Mouse (Mus musculus) left cerebral cortex, postnatal 25 days (tissue): ENCODE results near the gene Agpat4. TPM values are rescaled to one million over a fixed set of nuclear protein-coding genes. Genes with fewer than 3 reads are reported as not detected.

ENCODE experiments used
- DNase-seq, 2 experiments: peaks; one replicate each; pipeline ENCODE4 v3.0.0; 2022; ENCODE audit warnings: low spot score in 2 of 2, mixed read lengths in 1 of 2
- intact Hi-C: fragments of 180-260 bp; cut with DNase I; formaldehyde crosslinking; loops from one replicate; pipeline ENCODE4 v1.15.1; 2025
- total RNA-seq, 2 experiments: library from RNA; stranded (reverse); gene quantifications; 2 replicates each; pipeline ENCODE4 v1.2.3; 2021

Agpat4 gene
- total RNA-seq, 2 experiments from 2014 or later: 60.5 to 65.6 TPM

- DNase-seq: no peak
- intact Hi-C loops: no loop called here
Observed at GRCm38 (mm10) chr17:12261376-12261775, 142.9 kb downstream of the Agpat4 start.

DNA sequence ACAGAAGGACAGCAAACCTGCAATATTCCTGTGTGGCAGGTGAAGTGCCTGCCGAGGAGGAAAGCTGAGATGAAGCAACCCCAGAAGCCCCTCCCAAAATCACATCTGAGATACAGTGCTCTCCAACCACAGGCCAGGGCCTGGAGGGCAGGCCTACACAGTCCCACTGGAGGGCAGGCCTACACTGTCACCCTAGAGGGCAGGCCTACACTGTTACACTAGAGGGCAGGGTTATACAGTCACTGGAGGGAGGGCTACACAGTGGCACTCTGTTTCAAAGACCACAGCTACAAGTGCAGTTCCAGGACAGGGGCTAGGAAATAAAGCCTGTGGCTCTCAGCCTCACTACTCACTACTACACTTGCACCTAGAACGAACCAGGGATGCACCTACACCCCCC is 143.4 kb downstream of the Agpat4 start:
- intact Hi-C loops: no loop called here
- DNase-seq: no peak

GRCm38 (mm10) chr17:12262851-12263250 is 144.3 kb downstream of the Agpat4 start:
- intact Hi-C loops: no loop called here
- no peak for DNase-seq

DNA sequence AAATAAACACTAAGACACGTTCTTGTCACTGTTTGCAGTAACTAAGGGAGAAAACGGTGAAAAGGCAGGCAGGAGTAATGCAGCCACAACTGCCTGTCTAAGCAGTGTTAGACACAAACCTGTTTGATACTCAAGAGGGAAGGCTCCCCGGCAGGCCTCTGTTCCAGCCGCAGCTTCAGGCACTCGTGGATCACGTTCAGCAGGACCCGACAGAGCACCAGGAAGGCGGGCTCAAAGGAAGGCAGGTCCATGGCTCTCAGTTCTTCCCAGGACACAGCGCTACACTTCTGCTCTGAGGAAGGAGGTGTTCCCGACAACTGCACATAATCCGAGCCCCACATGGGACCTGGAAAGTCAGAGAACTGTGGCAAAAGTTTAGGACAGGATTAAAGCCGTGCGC is 145.3 kb downstream of the Agpat4 start:
- intact Hi-C loops: no loop called here
- no peak for DNase-seq

- no peak for DNase-seq
- intact Hi-C loops: no loop called here
Observed at GRCm38 (mm10) chr17:12264293-12264692, 145.8 kb downstream of the Agpat4 start.

DNA sequence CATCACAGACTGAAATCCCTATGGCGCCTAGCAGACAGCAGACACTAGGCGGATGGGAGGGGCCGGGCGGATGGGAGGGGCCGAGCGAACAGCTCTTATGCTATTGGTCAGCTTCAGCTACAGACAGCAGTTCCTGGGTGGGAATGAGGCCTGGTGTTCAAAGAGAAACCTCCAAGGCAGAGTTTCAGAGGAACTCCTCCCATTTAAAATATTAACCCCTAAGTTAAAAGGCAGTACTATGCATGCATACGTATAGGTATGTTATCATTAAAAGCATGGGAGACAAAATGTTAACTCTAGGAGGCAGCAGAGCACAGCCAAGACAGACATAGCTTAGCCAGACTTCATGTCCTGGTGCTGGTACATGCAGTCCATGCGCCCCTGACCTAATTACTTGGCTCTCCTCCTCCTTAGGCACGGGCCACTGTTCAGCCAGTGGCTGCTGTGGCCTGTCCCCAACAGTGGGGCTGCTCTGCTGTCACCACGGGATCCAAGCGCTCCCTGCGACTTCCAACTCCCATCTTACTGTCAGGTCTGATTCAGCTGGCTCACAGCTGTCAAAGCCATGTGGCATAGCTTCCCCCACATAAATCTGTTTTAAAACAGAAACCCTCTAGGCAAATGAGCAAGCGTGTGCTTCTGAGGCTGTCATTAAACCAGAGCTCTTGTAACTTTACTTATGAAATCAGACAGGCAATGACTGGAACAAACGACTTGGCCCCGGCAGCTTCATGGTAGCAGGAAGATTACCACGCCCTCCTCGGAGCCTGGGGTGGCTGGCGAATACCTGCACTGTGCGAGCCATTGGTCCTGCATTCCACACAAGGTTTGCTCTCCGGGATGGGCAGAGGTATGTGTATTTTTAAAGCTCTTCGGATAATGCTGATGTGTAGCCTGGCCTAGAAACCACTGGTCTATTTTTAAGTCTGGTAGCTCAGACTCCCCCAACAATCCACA is 147.7 kb downstream of the Agpat4 start:
- DNase-seq: peak; percentile 67 to 85
- intact Hi-C loops: loop anchor here (1.0 to 2.0 kb wide), 2 partner anchors 52 to 101 kb away; partner anchors contain the start of gene Map3k4

DNA sequence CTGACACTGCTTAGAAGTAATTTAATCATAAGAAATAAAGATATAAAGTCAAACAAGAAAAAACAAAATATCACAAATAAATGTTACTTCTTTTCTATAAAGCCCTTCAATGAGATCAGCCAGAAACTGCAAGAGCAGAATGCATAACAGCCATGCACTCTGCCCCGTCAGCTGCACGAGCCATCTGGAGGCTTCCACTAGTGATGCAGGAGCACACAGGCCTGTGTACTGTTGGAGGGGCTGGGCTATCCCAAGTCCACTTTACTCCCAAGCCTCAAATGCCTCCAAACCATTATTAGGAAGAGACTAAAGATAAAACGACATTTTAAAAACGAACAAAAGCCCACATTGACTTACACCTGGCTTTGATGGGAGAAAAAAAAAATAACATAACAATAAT is 149.6 kb downstream of the Agpat4 start:
- intact Hi-C loops: no loop called here
- DNase-seq: no peak

DNA sequence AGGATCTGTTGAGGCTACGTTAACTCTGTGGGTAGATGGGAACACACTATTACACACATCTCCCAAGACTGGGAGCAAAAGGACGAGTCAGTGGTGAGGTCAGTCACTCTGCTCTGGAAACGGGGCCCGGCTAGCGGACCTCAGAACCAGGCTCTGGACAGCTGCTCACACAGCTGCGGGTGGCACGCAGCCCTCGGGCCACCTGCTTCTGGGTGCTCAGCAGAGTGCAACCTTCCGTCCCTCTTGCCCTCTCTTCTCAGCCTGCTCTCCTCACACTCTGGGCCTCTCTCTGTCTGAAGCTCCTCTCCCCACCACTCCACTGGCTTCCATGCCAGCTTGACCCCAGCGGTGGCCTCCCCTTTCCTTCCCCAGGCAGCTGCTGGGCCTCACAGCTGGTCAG is 150.0 kb downstream of the Agpat4 start:
- DNase-seq: no peak
- intact Hi-C loops: no loop called here

Other genes starting within 250 kb of the Agpat4 start
- gene Map3k4, start 200.1 kb downstream of the Agpat4 start, total RNA-seq: 10 to 100 TPM; 39.4 to 44.4 TPM